Mouse (Mus musculus) right cerebral cortex, adult 2 months (tissue): ENCODE measurements around the gene Gm10717.
"Not testable (repeated sequence)": the region's sequence is repeated elsewhere in the genome, so short reads cannot be mapped to it uniquely, and the experiment has no call there.

Experiments
- DNase-seq, 2 experiments: peaks; one replicate each; pipeline ENCODE4 v3.0.0; 2021 to 2022; ENCODE audit warnings: low spot score in 2 of 2

Gene Gm10717

GRCm38 (mm10) chr9:3023985-3024648 is 1.1 kb upstream of the Gm10717 start:
- peak; percentile 63 to 67 for DNase-seq

GRCm38 (mm10) chr9:3025653-3026052 is 436 bp downstream of the Gm10717 start:
- peak; percentile 40 to 59 for DNase-seq

GRCm38 (mm10) chr9:3026136-3026535 is 919 bp downstream of the Gm10717 start:
- not testable (repeated sequence) for DNase-seq

- DNase-seq = not testable (repeated sequence)
Measured at GRCm38 (mm10) chr9:3026741-3027140, 1.5 kb downstream of the Gm10717 start.

GRCm38 (mm10) chr9:3027200-3027599 is 2.0 kb downstream of the Gm10717 start:
- not testable (repeated sequence) for DNase-seq

GRCm38 (mm10) chr9:3029276-3030000 is 4.2 kb downstream of the Gm10717 start:
- DNase-seq = peak in 1 of 2 experiments; percentile 5

GRCm38 (mm10) chr9:3030677-3031318 is 5.6 kb downstream of the Gm10717 start:
- DNase-seq = not testable (repeated sequence)

GRCm38 (mm10) chr9:3034299-3034698 is 9.1 kb downstream of the Gm10717 start, which contains the start of gene Gm17535:
TSS of gene Gm17535 (plus strand) at chr9:3034599.
- not testable (repeated sequence) for DNase-seq

GRCm38 (mm10) chr9:3036577-3036976 is 11.4 kb downstream of the Gm10717 start, which contains the start of gene Gm10715:
TSS of gene Gm10715 (plus strand) at chr9:3036877.
- not testable (repeated sequence) for DNase-seq

- not testable (repeated sequence) for DNase-seq
Measured at GRCm38 (mm10) chr9:3038161-3038560, 12.9 kb downstream of the Gm10717 start.
